Mouse (Mus musculus) lung, adult 2 months (tissue): ENCODE data around the gene 4930438A08Rik.

Experiments used
- CTCF ChIP-seq: fragments of 200-500 bp; IDR thresholded peaks from 2 replicates; pipeline ENCODE4 v1.5.1; 2011; ENCODE audit warnings: mild to moderate bottlenecking, low read length, control low read depth; ENCODE audit not compliant: insufficient read depth
- POLR2A ChIP-seq: fragments of 200-500 bp; IDR thresholded peaks from 2 replicates; pipeline ENCODE4 v1.6.1; 2011; ENCODE audit warnings: low read depth, mild to moderate bottlenecking, control low read depth, low read length, borderline replicate concordance; ENCODE audit errors: extremely low read depth

GRCm38 (mm10) chr11:58330276-58331148, 55.9 kb downstream of the 4930438A08Rik start, which contains the start of the genes Zfp672 and Sh3bp5l:
- TF ChIP-seq CTCF (no peak), POLR2A (peak; percentile 76; the same call in 1 of the 2 replicates)
